Mouse (Mus musculus) lung, postnatal 4 days (tissue): ENCODE results near the gene Cetn3.

ENCODE experiments used
- DNase-seq, 2 experiments: peaks; one replicate each; pipeline ENCODE4 v3.0.0; 2021

The Cetn3 gene

GRCm38 (mm10) chr13:81824576-81825330, 41.9 kb downstream of the Cetn3 start:
- no peak for DNase-seq

- no peak for DNase-seq
Observed at GRCm38 (mm10) chr13:81828486-81828885, 45.6 kb downstream of the Cetn3 start.

- no peak for DNase-seq
Observed at GRCm38 (mm10) chr13:81831838-81832237, 49.0 kb downstream of the Cetn3 start.

- DNase-seq, result peak; percentile 5 to 39
Observed at GRCm38 (mm10) chr13:81836386-81837177, 53.7 kb downstream of the Cetn3 start.

- DNase-seq, result no peak
Observed at GRCm38 (mm10) chr13:81838016-81838415, 55.1 kb downstream of the Cetn3 start.

GRCm38 (mm10) chr13:81838948-81839347, 56.1 kb downstream of the Cetn3 start:
- no peak for DNase-seq

GRCm38 (mm10) chr13:81840246-81840645, 57.4 kb downstream of the Cetn3 start:
- no peak for DNase-seq

GRCm38 (mm10) chr13:81840646-81841045, 57.8 kb downstream of the Cetn3 start:
- no peak for DNase-seq

GRCm38 (mm10) chr13:81842278-81842677, 59.4 kb downstream of the Cetn3 start:
- no peak for DNase-seq
